Mouse (Mus musculus) heart, adult 2 months (tissue): ENCODE data around the gene Tmem51. TPM values are rescaled to one million over a fixed set of nuclear protein-coding genes. Genes with fewer than 3 reads are reported as not detected.
"Not testable (repeated sequence)": the region's sequence is repeated elsewhere in the genome, so short reads cannot be mapped to it uniquely, and the experiment has no call there.

ENCODE experiments used
- DNase-seq, 2 experiments: peaks; one replicate each; pipeline ENCODE4 v3.0.0; 2021
- H3K27ac ChIP-seq: fragments of 200-600 bp; 2 replicates; pipeline ENCODE4 v1.8.1; 2022
- H3K27me3 ChIP-seq: fragments of 200-500 bp; 2 replicates; pipeline ENCODE4 v1.6.1; 2012; ENCODE audit warnings: mild to moderate bottlenecking, low read length, inconsistent platforms, mixed read lengths; ENCODE audit not compliant: control insufficient read depth, insufficient read depth
- H3K36me3 ChIP-seq: fragments of 200-500 bp; 2 replicates; pipeline ENCODE4 v1.6.1; 2012; ENCODE audit warnings: low read length, inconsistent platforms; ENCODE audit not compliant: control insufficient read depth, insufficient read depth
- H3K4me1 ChIP-seq: fragments of 200-500 bp; 2 replicates; pipeline ENCODE4 v1.6.1; 2011; ENCODE audit warnings: low read length; ENCODE audit not compliant: control insufficient read depth, insufficient read depth
- H3K4me3 ChIP-seq: fragments of 200-600 bp; 2 replicates; pipeline ENCODE4 v1.8.1; 2022
- H3K79me2 ChIP-seq: fragments of 200-500 bp; replicated peaks from 2 replicates; pipeline ENCODE4 v1.6.1; 2012; ENCODE audit warnings: mild to moderate bottlenecking, inconsistent platforms, low read length, moderate library complexity, mixed read lengths; ENCODE audit not compliant: control insufficient read depth, insufficient read depth
- H3K9ac ChIP-seq: fragments of 200-500 bp; 2 replicates; pipeline ENCODE4 v1.6.1; 2012; ENCODE audit warnings: low read depth, mild to moderate bottlenecking, control low read depth, inconsistent platforms, low read length, mixed read lengths
- CTCF ChIP-seq: fragments of 200-600 bp; IDR thresholded peaks from 2 replicates; pipeline ENCODE4 v1.8.1; 2022; ENCODE audit warnings: antibody characterized with exemption, mild to moderate bottlenecking, moderate library complexity
- EP300 ChIP-seq: fragments of 200-500 bp; IDR thresholded peaks from 2 replicates; pipeline ENCODE4 v1.6.1; 2011; ENCODE audit warnings: low read depth, low read length, control low read depth; ENCODE audit not compliant: insufficient read depth
- POLR2A ChIP-seq: fragments of 200-500 bp; IDR thresholded peaks from 2 replicates; pipeline ENCODE4 v1.6.1; 2011; ENCODE audit warnings: mild to moderate bottlenecking, low read depth, low read length, control low read depth; ENCODE audit not compliant: insufficient read depth
- WGBS: fragments of 180-500 bp; shearing (Covaris S2); methylation state at CpG from one replicate; pipeline ENCODE4 v1.1.7; 2018; 5-methylcytosine and 5-hydroxymethylcytosine counted together
- intact Hi-C: fragments of 180-260 bp; cut with DNase I; formaldehyde crosslinking; loops from one replicate; pipeline ENCODE4 v1.15.1; 2025
- polyA plus RNA-seq: library from polyadenylated mRNA; depleted of rRNA; stranded (reverse); fragments of >200 nt; gene quantifications from 2 replicates; pipeline ENCODE4 v1.2.3, GENCODE M21; 2012
- total RNA-seq, 2 experiments: library from RNA; stranded (reverse); gene quantifications; 2 replicates each; pipeline ENCODE4 v1.2.3; 2021

Tmem51 gene
- total and polyA plus RNA-seq, 3 experiments = 5.5 to 13.1 (median 6.0) TPM

- intact Hi-C loops = no loop called here
- TF ChIP-seq POLR2A = no peak
- TF ChIP-seq EP300 = no peak
- TF ChIP-seq CTCF = no peak
- no peak for DNase-seq
- Histone ChIP-seq H3K9ac (no peak overlapping the region), H3K79me2 (no peaks in the 10 kb centered on the region), H3K4me3 (no peak overlapping the region), H3K27ac (peak overlapping the region; percentile 72), H3K4me1 (peaks cover 5% of the 10 kb centered on the region), H3K36me3 (no peaks in the 10 kb centered on the region), H3K27me3 (no peaks in the 10 kb centered on the region)
- 87% methylated on average over 11 of the region's 11 CpGs for WGBS
These were observed 29.5 kb downstream of the Tmem51 start for GRCm38 (mm10) chr4:142054580-142054979.

DNA sequence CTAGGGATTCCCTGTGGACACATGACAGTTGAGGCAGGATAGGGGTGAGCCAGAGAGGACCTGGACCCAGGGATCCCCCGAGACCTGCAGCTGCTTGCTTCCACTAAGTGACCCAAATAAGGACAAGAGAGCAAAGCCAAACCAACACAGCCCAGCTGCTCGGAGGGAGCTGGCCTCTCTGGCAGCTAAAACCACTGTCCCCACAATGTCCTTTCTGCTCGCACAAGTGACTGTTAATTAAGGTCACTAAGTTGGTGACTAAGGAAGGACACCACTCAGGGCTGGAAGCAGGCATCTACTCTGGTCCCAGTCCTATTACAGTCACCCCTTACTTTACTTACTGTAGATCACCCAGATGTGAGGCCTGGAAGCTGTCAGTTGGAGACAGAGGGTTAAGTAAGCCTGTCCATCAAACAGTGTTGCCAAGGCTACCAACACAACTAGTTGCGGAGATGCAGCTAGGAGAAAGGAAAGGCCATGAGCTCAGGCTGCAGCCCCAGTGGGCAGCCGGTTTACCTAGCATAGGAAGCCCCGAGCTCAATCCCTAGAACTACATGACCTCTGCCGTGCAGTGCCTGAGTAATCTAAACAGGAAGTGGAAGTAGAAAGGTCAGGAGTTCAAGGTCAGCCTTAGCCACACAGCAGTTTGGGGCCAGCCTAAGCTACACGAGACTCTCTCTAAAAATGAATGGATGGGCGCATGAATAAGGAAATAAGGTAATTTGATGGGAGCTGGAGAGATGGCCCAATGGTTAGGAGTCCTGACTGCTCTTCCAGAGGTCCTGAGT, 30.2 kb downstream of the Tmem51 start:
- Histone ChIP-seq H3K36me3 (no peaks in the 10 kb centered on the region), H3K79me2 (no peaks in the 10 kb centered on the region), H3K4me1 (peaks cover 3% of the 10 kb centered on the region), H3K27ac (peak overlapping the region; percentile 72), H3K27me3 (no peaks in the 10 kb centered on the region), H3K4me3 (no peak overlapping the region), H3K9ac (no peak overlapping the region)
- WGBS = 41% methylated on average over 9 of the region's 9 CpGs
- intact Hi-C loops = no loop called here
- no peak for TF ChIP-seq POLR2A
- TF ChIP-seq EP300 = 0 out of 2 replicates have a peak, but pooled peaks have one; percentile 4
- DNase-seq = peak; percentile 48 to 51

DNA sequence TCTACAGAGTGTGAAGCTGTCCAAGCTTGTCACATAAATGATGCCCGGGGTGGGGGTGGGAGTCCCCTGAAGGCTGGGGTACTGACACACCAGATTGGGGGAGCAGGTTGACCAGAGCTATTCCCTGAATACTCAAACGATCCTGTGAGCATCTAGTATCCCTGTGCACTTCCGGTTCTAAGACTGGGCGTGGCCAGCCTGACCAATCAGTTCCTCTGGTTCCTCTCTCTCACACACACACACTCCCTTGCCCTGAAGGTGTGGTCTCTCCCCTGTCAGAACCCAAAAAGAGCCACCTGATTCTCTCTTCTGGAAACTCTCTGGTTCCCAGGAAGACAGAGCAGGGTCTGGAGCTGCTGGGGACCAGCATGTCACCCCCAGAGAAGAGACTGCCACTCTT, 30.8 kb downstream of the Tmem51 start:
- Histone ChIP-seq H3K4me1 (peaks cover 3% of the 10 kb centered on the region), H3K36me3 (no peaks in the 10 kb centered on the region), H3K9ac (no peak overlapping the region), H3K4me3 (no peak overlapping the region), H3K27ac (peak overlapping the region; percentile 72), H3K79me2 (no peaks in the 10 kb centered on the region), H3K27me3 (no peaks in the 10 kb centered on the region)
- no peak for DNase-seq
- intact Hi-C loops = no loop called here
- no peak for TF ChIP-seq EP300
- TF ChIP-seq POLR2A = no peak
- TF ChIP-seq CTCF = no peak
- 34% methylated on average over 4 of the region's 4 CpGs for WGBS

DNA sequence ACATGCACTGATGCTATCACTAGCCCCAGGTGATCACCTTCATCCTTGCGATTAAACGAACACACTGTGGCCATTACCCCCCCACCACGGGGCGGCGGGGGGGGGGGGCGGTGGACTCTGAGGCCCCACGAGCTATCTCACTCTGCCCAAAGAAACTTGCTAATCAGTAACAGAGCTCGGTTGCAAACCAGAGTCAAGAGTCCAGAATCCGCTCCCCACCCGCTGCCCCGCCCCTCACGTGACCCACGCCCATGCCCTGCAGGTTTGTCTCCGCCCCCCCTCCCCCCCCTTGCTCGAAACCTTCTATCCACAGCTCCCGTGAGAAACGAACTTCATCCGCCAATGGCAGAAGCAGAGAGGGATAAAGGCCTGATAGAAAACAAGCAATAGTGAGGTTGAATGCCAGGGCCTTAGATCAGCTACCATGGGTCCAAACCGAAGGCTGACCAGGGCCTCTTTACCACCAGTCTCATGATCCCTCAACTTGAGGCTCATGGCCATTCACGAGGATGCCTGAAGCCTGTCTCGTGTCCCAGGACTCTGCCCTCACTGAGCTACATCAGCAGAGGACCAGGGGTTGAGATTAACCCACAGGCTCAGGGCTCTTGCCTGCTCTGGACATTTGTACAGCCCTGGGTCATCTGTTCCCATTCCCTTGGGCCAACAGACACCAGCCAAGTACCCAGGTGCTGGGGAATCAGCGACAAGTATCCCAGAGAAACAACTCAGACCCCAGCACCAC, 31.5 kb downstream of the Tmem51 start:
- Histone ChIP-seq H3K9ac (no peak overlapping the region), H3K36me3 (no peaks in the 10 kb centered on the region), H3K4me1 (peaks cover 3% of the 10 kb centered on the region), H3K27me3 (no peaks in the 10 kb centered on the region), H3K79me2 (no peaks in the 10 kb centered on the region), H3K27ac (no peak overlapping the region), H3K4me3 (no peak overlapping the region)
- TF ChIP-seq EP300 = no peak
- TF ChIP-seq POLR2A = no peak
- no peak for TF ChIP-seq CTCF
- intact Hi-C loops = no loop called here
- no peak for DNase-seq
- 49% methylated on average over 21 of the region's 22 CpGs for WGBS

- intact Hi-C loops, DNase-seq, H3K4me3 ChIP-seq, H3K27ac ChIP-seq, H3K4me1 ChIP-seq, H3K79me2 ChIP-seq, H3K9ac ChIP-seq, H3K36me3 ChIP-seq, H3K27me3 ChIP-seq: not testable (repeated sequence)
- 94% methylated on average over 6 of the region's 6 CpGs for WGBS
These were observed 32.2 kb downstream of the Tmem51 start for GRCm38 (mm10) chr4:142051883-142052282.

DNA sequence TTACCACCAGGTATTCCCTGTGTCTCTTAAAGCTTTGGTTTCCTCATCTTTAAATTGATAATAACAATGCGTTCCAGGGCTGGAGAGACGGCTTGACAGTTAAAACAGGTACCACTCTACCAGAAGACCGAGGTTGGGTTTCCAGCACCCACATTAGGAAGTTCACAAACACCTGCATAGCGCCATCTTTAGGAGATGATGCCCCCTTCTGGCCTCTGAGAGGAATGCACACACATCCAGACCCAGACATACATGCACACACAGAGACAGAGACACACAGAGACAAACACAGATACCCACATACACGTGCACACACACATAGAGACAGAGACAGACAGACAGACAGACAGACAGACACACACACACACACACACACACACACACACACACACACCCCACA, 34.1 kb downstream of the Tmem51 start:
- H3K27ac ChIP-seq = no peak overlapping the region
- intact Hi-C loops = no loop called here
- no peaks in the 10 kb centered on the region for H3K36me3 ChIP-seq
- no peak overlapping the region for H3K9ac ChIP-seq
- no peak overlapping the region for H3K4me3 ChIP-seq
- WGBS = 97% methylated on average over 5 of the region's 5 CpGs
- no peaks in the 10 kb centered on the region for H3K27me3 ChIP-seq
- no peak for DNase-seq
- H3K4me1 ChIP-seq = peaks cover 3% of the 10 kb centered on the region
- TF ChIP-seq POLR2A = no peak
- 0 out of 2 replicates have a peak, but pooled peaks have one; percentile 4 for TF ChIP-seq CTCF
- TF ChIP-seq EP300 = no peak
- H3K79me2 ChIP-seq = no peaks in the 10 kb centered on the region
